Mouse (Mus musculus): Measurements from ENCODE around the gene Bud31. TPM values are rescaled to one million over a fixed set of nuclear protein-coding genes. Genes with fewer than 3 reads are reported as not detected.
A peak's percentile ranks its signal among the peaks of the same experiment; 100 is the strongest.

The Bud31 gene
- polyA plus RNA-seq, 1 experiment from 2014 or later, result 135 TPM

- Histone ChIP-seq H3K9me3 (ENCODE audit: control insufficient read depth, low read length) (no peaks in the 10 kb centered on the region), H3K4me1 (ENCODE audit: control insufficient read depth in 2 of 2, insufficient read depth in 2 of 2, low read length in 2 of 2) (no peaks in the 10 kb centered on the region), H3K27ac (replicated peaks in 1 of 2; ENCODE audit: control insufficient read depth in 1 of 2, insufficient read depth in 1 of 2, low read depth in 2 of 2, low read length in 2 of 2) (no peak overlapping the region), H3K9ac (ENCODE audit: low read length) (no peak overlapping the region), H3K36me3 (ENCODE audit: control insufficient read depth, insufficient read depth, low read length) (peaks cover 100% of the 10 kb centered on the region), H3K4me2 (ENCODE audit: low read length) (no peak overlapping the region), H3K27me3 (ENCODE audit: control insufficient read depth, insufficient read depth, low read length) (no peaks in the 10 kb centered on the region), H3K4me3 (ENCODE audit: control insufficient read depth in 1 of 2, insufficient read depth in 1 of 2, low read depth in 1 of 2, low read length in 2 of 2) (no peak overlapping the region)
- 89% methylated on average over 5 of the region's 5 CpGs for WGBS
- no peak for ATAC-seq (ENCODE audit: insufficient number of reproducible peaks, insufficient read depth, low FRiP score, low read depth)
Observed at GRCm38 (mm10) chr5:145147748-145148147, 7.6 kb downstream of the Bud31 start.

- 66% methylated on average over 6 of the region's 6 CpGs for WGBS
- ATAC-seq (ENCODE audit: insufficient number of reproducible peaks, insufficient read depth, low FRiP score, low read depth), result no peak
- Histone ChIP-seq H3K27me3 (ENCODE audit: control insufficient read depth, insufficient read depth, low read length) (no peaks in the 10 kb centered on the region), H3K9ac (ENCODE audit: low read length) (no peak overlapping the region), H3K4me3 (ENCODE audit: control insufficient read depth in 1 of 2, insufficient read depth in 1 of 2, low read depth in 1 of 2, low read length in 2 of 2) (no peak overlapping the region), H3K4me2 (ENCODE audit: low read length) (no peak overlapping the region), H3K4me1 (ENCODE audit: control insufficient read depth in 2 of 2, insufficient read depth in 2 of 2, low read length in 2 of 2) (no peaks in the 10 kb centered on the region), H3K36me3 (ENCODE audit: control insufficient read depth, insufficient read depth, low read length) (peaks cover 100% of the 10 kb centered on the region), H3K27ac (replicated peaks in 1 of 2; ENCODE audit: control insufficient read depth in 1 of 2, insufficient read depth in 1 of 2, low read depth in 2 of 2, low read length in 2 of 2) (no peak overlapping the region), H3K9me3 (ENCODE audit: control insufficient read depth, low read length) (no peaks in the 10 kb centered on the region)
Observed at GRCm38 (mm10) chr5:145149294-145149693, 9.1 kb downstream of the Bud31 start.

- peaks cover 96% of the 10 kb centered on the region for H3K36me3 ChIP-seq (ENCODE audit: control insufficient read depth, insufficient read depth, low read length)
- 90% methylated on average over 5 of the region's 5 CpGs for WGBS
- no peak for ATAC-seq (ENCODE audit: insufficient number of reproducible peaks, insufficient read depth, low FRiP score, low read depth)
Observed at GRCm38 (mm10) chr5:145152690-145153089, 12.5 kb downstream of the Bud31 start.

GRCm38 (mm10) chr5:145161361-145161760, 21.2 kb downstream of the Bud31 start:
- Histone ChIP-seq H3K9ac (ENCODE audit: low read length) (no peak overlapping the region), H3K36me3 (ENCODE audit: control insufficient read depth, insufficient read depth, low read length) (peaks cover 84% of the 10 kb centered on the region), H3K4me2 (ENCODE audit: low read length) (no peak overlapping the region), H3K4me3 (ENCODE audit: control insufficient read depth in 1 of 2, insufficient read depth in 1 of 2, low read depth in 1 of 2, low read length in 2 of 2) (no peak overlapping the region), H3K27ac (replicated peaks in 1 of 2; ENCODE audit: control insufficient read depth in 1 of 2, insufficient read depth in 1 of 2, low read depth in 2 of 2, low read length in 2 of 2) (no peak overlapping the region), H3K4me1 (ENCODE audit: control insufficient read depth in 2 of 2, insufficient read depth in 2 of 2, low read length in 2 of 2) (peaks cover 4 to 14% of the 10 kb centered on the region in 2 experiments), H3K9me3 (ENCODE audit: control insufficient read depth, low read length) (no peaks in the 10 kb centered on the region), H3K27me3 (ENCODE audit: control insufficient read depth, insufficient read depth, low read length) (no peaks in the 10 kb centered on the region)
- WGBS, result 91% methylated on average over 14 of the region's 14 CpGs
- no peak for ATAC-seq (ENCODE audit: insufficient number of reproducible peaks, insufficient read depth, low FRiP score, low read depth)

More at GRCm38 (mm10) chr5:145152690-145153089, 12.5 kb downstream of the Bud31 start:
- Histone ChIP-seq H3K9me3 (ENCODE audit: control insufficient read depth, low read length) (no peaks in the 10 kb centered on the region), H3K4me3 (ENCODE audit: control insufficient read depth in 1 of 2, insufficient read depth in 1 of 2, low read depth in 1 of 2, low read length in 2 of 2) (no peak overlapping the region), H3K4me1 (ENCODE audit: control insufficient read depth in 2 of 2, insufficient read depth in 2 of 2, low read length in 2 of 2) (no peaks in the 10 kb centered on the region), H3K27ac (replicated peaks in 1 of 2; ENCODE audit: control insufficient read depth in 1 of 2, insufficient read depth in 1 of 2, low read depth in 2 of 2, low read length in 2 of 2) (no peak overlapping the region), H3K4me2 (ENCODE audit: low read length) (no peak overlapping the region), H3K9ac (ENCODE audit: low read length) (no peak overlapping the region), H3K27me3 (ENCODE audit: control insufficient read depth, insufficient read depth, low read length) (no peaks in the 10 kb centered on the region)

GRCm38 (mm10) chr5:145164710-145165109, 24.5 kb downstream of the Bud31 start:
- WGBS, result 57% methylated on average over 3 of the region's 3 CpGs
- ATAC-seq (ENCODE audit: insufficient number of reproducible peaks, insufficient read depth, low FRiP score, low read depth), result no peak
- Histone ChIP-seq H3K9me3 (ENCODE audit: control insufficient read depth, low read length) (no peaks in the 10 kb centered on the region), H3K9ac (ENCODE audit: low read length) (peak overlapping the region; percentile 4; the same call in 1 of the 2 replicates), H3K4me1 (ENCODE audit: control insufficient read depth in 2 of 2, insufficient read depth in 2 of 2, low read length in 2 of 2) (peaks cover 4 to 29% of the 10 kb centered on the region in 2 experiments), H3K27ac (replicated peaks in 1 of 2; ENCODE audit: control insufficient read depth in 1 of 2, insufficient read depth in 1 of 2, low read depth in 2 of 2, low read length in 2 of 2) (peak overlapping the region in 1 of 2 experiments; percentile 38; a peak in 1 of 4 replicates), H3K4me3 (ENCODE audit: control insufficient read depth in 1 of 2, insufficient read depth in 1 of 2, low read depth in 1 of 2, low read length in 2 of 2) (no peak overlapping the region), H3K27me3 (ENCODE audit: control insufficient read depth, insufficient read depth, low read length) (no peaks in the 10 kb centered on the region), H3K36me3 (ENCODE audit: control insufficient read depth, insufficient read depth, low read length) (peaks cover 53% of the 10 kb centered on the region), H3K4me2 (ENCODE audit: low read length) (0 out of 2 replicates have a peak overlapping the region, but pooled peaks have one; percentile 5)

- ATAC-seq (ENCODE audit: insufficient number of reproducible peaks, insufficient read depth, low FRiP score, low read depth), result no peak
Observed at GRCm38 (mm10) chr5:145165184-145165583, 25.0 kb downstream of the Bud31 start.

GRCm38 (mm10) chr5:145166536-145167305, 26.6 kb downstream of the Bud31 start, which contains the start of the genes Ptcd1 and Cpsf4:
Gene Ptcd1 (minus strand): TSS chr5:145167108.
Gene Cpsf4 (plus strand): TSS chr5:145167213.
- no peaks in the 10 kb centered on the region for H3K27me3 ChIP-seq (ENCODE audit: control insufficient read depth, insufficient read depth, low read length)
- peaks cover 50% of the 10 kb centered on the region for H3K36me3 ChIP-seq (ENCODE audit: control insufficient read depth, insufficient read depth, low read length)
- WGBS, result under 1% methylated on average over 51 of the region's 51 CpGs
- peak; percentile 93 for ATAC-seq (ENCODE audit: insufficient number of reproducible peaks, insufficient read depth, low FRiP score, low read depth)
- peak within 1 kb of the TSS; percentile 91 to 94 for H3K27ac ChIP-seq (replicated peaks in 1 of 2; ENCODE audit: control insufficient read depth in 1 of 2, insufficient read depth in 1 of 2, low read depth in 2 of 2, low read length in 2 of 2)
- H3K4me3 ChIP-seq (ENCODE audit: control insufficient read depth in 1 of 2, insufficient read depth in 1 of 2, low read depth in 1 of 2, low read length in 2 of 2), result peak within 1 kb of the TSS; percentile 86 to 99
- H3K9ac ChIP-seq (ENCODE audit: low read length), result peak within 1 kb of the TSS; percentile 98
- H3K4me1 ChIP-seq (ENCODE audit: control insufficient read depth in 2 of 2, insufficient read depth in 2 of 2, low read length in 2 of 2), result peaks cover 4 to 29% of the 10 kb centered on the region in 2 experiments
- H3K4me2 ChIP-seq (ENCODE audit: low read length), result peak within 1 kb of the TSS; percentile 92
- H3K9me3 ChIP-seq (ENCODE audit: control insufficient read depth, low read length), result no peaks in the 10 kb centered on the region

More at GRCm38 (mm10) chr5:145165184-145165583, 25.0 kb downstream of the Bud31 start:
- Histone ChIP-seq H3K27ac (replicated peaks in 1 of 2; ENCODE audit: control insufficient read depth in 1 of 2, insufficient read depth in 1 of 2, low read depth in 2 of 2, low read length in 2 of 2) (no peak overlapping the region), H3K4me1 (ENCODE audit: control insufficient read depth in 2 of 2, insufficient read depth in 2 of 2, low read length in 2 of 2) (peaks cover 4 to 29% of the 10 kb centered on the region in 2 experiments), H3K36me3 (ENCODE audit: control insufficient read depth, insufficient read depth, low read length) (peaks cover 50% of the 10 kb centered on the region), H3K4me2 (ENCODE audit: low read length) (no peak overlapping the region; the same call in 1 of the 2 replicates), H3K9ac (ENCODE audit: low read length) (no peak overlapping the region), H3K9me3 (ENCODE audit: control insufficient read depth, low read length) (no peaks in the 10 kb centered on the region), H3K27me3 (ENCODE audit: control insufficient read depth, insufficient read depth, low read length) (no peaks in the 10 kb centered on the region), H3K4me3 (ENCODE audit: control insufficient read depth in 1 of 2, insufficient read depth in 1 of 2, low read depth in 1 of 2, low read length in 2 of 2) (no peak overlapping the region)
- 84% methylated on average over 15 of the region's 15 CpGs for WGBS

Data from heart, embryonic 14.5 days (tissue).